Mouse (Mus musculus): ENCODE data around the gene Fam57a. TPM values are rescaled to one million over a fixed set of nuclear protein-coding genes. Genes with fewer than 3 reads are reported as not detected.

Fam57a gene
- 20.2 and 21.7 TPM in 2 replicates for polyA plus RNA-seq (2015; fragmentation: Nextera tagmentation; extraction: Ambion mirVana)

DNA sequence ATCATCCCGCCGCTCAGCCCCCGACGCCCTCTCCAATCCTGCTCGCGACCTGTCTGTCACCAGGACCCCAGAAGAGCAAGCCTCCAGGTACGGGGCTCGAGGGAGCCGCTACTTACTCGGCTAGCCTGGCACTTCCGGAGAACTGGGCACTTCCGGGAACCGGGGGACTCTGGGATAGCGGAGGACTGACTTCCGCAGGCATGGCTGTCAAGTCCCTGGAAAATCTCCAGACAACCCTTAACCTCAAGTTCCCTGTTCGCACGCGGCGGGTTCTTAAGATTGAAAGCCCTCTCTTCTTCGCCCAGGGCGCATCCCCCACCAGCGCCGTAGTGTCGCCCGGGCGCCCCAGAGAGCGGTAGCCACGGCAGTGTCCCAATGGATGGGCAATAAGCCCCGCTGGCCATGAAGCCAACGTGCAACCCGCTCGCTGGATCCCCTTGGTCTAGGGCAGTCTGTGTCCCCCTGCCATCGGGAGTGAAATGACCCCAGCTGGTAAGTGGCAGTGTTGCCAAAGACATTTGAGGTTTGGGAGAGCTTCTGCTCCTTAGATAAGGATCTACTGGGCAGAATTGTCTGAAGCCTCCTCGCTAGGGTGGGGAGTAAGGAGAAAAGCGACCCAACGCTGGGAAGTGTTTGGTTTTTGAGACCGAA is at the start of gene Fam57a, which contains the start of gene Vps53:
Gene Fam57a (plus strand): TSS at position 177 of the 651 bp plus-strand sequence.
Gene Vps53 (minus strand): TSS at position 153 of the 651 bp plus-strand sequence.

DNA sequence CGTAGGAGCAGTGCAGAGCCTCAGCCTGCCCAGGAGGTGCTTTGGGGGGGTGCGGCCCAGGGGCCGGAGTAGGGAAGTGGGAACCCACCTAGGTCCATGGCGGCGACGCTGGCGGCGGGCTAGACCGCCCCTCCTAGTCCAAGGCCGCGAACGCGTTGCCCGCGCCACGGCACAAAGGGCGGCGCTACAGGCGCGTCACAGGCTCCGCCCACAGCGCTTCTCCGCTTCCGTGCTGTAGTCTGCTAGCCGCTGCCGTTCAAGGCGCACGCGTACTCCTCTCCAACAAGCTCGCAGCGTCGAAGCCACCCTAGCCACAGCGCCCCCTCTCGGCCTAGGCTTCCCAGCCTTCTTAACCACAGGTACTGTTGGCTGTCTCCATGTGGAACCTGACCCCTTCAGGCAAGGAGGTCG is 37.9 kb downstream of the Fam57a start, which contains the start of the genes Dbil5 and Gemin4:
Gene Dbil5 (plus strand): TSS at position 219 of the 411 bp plus-strand sequence.
Gene Gemin4 (minus strand): TSS at position 275 of the 411 bp plus-strand sequence.

DNA sequence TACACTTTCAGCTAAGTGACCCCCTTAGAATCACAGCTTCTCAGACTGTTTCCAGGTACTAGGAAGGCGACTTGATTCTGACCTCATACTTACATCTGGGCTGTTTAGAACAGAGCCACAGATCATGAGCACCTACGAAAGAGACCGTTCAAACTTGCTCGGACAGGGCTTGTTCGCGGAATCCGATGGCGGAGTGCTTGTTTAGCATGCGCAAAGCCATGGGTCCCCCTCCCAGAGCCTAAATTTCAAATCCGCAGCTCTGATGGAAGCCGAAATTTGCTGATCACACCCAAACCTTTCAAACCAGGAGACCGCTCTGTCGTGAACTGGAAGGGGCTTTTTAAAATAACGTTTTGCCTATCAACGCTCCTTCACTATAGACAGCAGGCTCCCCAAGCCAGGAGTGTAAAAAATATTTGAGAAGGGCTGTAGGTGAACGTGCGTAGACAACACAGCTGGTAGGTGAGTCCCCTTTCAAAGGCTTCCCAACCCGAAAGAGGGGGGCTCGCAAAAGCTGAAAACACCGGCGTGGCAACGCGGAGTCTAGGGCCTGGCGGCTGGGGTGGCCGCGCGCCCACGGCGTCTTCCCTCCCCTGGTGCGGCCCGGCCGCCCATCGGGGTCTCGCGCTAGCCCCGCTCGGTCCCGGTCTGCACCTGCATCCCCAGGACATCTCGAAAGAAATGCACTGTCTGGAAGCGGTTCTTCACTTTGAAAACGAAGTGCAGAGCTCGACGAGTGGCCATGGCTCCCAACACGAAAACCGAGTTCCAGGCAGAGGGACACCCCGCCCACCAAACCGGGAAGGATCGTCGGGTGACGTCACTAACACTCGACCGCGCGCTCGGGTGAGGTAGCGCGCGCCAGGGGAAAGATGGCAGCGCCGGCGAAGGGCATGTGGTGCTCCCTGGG is 63.7 kb downstream of the Fam57a start, which contains the start of the genes Mrm3 and Glod4:
Gene Mrm3 (plus strand): TSS at position 815 of the 910 bp plus-strand sequence.
Gene Glod4 (minus strand): TSS at position 825 of the 910 bp plus-strand sequence.

Other genes with a start within 250 kb of the Fam57a start
- gene Rph3al, start 241.2 kb upstream of the Fam57a start, polyA plus RNA-seq (2015; fragmentation: Nextera tagmentation; extraction: Ambion mirVana), result 1.1 and 1.4 TPM in 2 replicates
- 5.3 TPM in 2 replicates for gene 1700016K19Rik, start 179.8 kb upstream of the Fam57a start, polyA plus RNA-seq (2015; fragmentation: Nextera tagmentation; extraction: Ambion mirVana)
- gene Rflnb, start 151.9 kb upstream of the Fam57a start, polyA plus RNA-seq (2015; fragmentation: Nextera tagmentation; extraction: Ambion mirVana), result 19.5 TPM in 2 replicates
- gene Vps53, start within 50 bp of the Fam57a start, polyA plus RNA-seq (2015; fragmentation: Nextera tagmentation; extraction: Ambion mirVana), result 55.1 and 57.1 TPM in 2 replicates
- 0.59 and 1.1 TPM in 2 replicates for gene Dbil5, start 37.9 kb downstream of the Fam57a start, polyA plus RNA-seq (2015; fragmentation: Nextera tagmentation; extraction: Ambion mirVana)
- gene Gemin4, start 38.0 kb downstream of the Fam57a start, polyA plus RNA-seq (2015; fragmentation: Nextera tagmentation; extraction: Ambion mirVana), result 9.1 and 12.5 TPM in 2 replicates
- gene Mrm3, start 64.0 kb downstream of the Fam57a start, polyA plus RNA-seq (2015; fragmentation: Nextera tagmentation; extraction: Ambion mirVana), result 27.1 and 29.6 TPM in 2 replicates
- gene Glod4, start 64.1 kb downstream of the Fam57a start, polyA plus RNA-seq (2015; fragmentation: Nextera tagmentation; extraction: Ambion mirVana), result 103 and 109 TPM in 2 replicates
- 25.8 and 26.6 TPM in 2 replicates for gene Nxn, start 219.5 kb downstream of the Fam57a start, polyA plus RNA-seq (2015; fragmentation: Nextera tagmentation; extraction: Ambion mirVana)
- gene Timm22, start 227.3 kb downstream of the Fam57a start, polyA plus RNA-seq (2015; fragmentation: Nextera tagmentation; extraction: Ambion mirVana), result 106 and 119 TPM in 2 replicates

Data from neural tube, postnatal 0 days (tissue).